Mouse (Mus musculus): ENCODE measurements around the gene Pbrm1. TPM values are rescaled to one million over a fixed set of nuclear protein-coding genes. Genes with fewer than 3 reads are reported as not detected.

Gene Pbrm1
- total and polyA plus RNA-seq, 3 experiments = 28.7 to 62.0 (median 32.4) TPM

- H3K4me3 ChIP-seq (ENCODE audit: control insufficient read depth in 1 of 2, insufficient read depth in 1 of 2, low read depth in 2 of 2, low read length in 2 of 2) = no peak overlapping the region
- DNase-seq (ENCODE audit: low read depth, low spot score) = peak; percentile 64
- H3K4me1 ChIP-seq (ENCODE audit: control insufficient read depth in 1 of 2, insufficient read depth in 2 of 2, low read length in 2 of 2) = peaks cover 3 to 27% of the 10 kb centered on the region in 2 experiments
- no peak overlapping the region for H3K9ac ChIP-seq (ENCODE audit: control insufficient read depth, low read depth, low read length, poor library complexity, severe bottlenecking)
- H3K27me3 ChIP-seq (ENCODE audit: control insufficient read depth in 1 of 2, insufficient read depth in 2 of 2, low read length in 2 of 2) = no peaks in the 10 kb centered on the region
- peaks cover 6% of the 10 kb centered on the region in 2 experiments for H3K36me3 ChIP-seq (ENCODE audit: control insufficient read depth in 1 of 2, insufficient read depth in 2 of 2, low read length in 2 of 2)
- peaks cover 19% of the 10 kb centered on the region for H3K79me2 ChIP-seq (ENCODE audit: control insufficient read depth, insufficient read depth, low read length, poor library complexity)
- TF ChIP-seq POLR2AphosphoS5 (IDR thresholded peaks at IDR 0.05; ENCODE audit: borderline replicate concordance, low read depth, low read length) (no peak), E2F4 (IDR thresholded peaks at IDR 0.05; ENCODE audit: borderline replicate concordance, low read depth, low read length) (no peak), GATA1 (IDR thresholded peaks at IDR 0.05; ENCODE audit: low read depth, low read length) (0 out of 2 replicates have a peak, but pooled peaks have one; percentile 3), POLR2A (IDR thresholded peaks at IDR 0.05; ENCODE audit: control insufficient read depth in 1 of 2, insufficient read depth in 1 of 2, low read depth in 1 of 2, low read length in 2 of 2, poor library complexity in 1 of 2) (no peak), ZC3H11A (IDR thresholded peaks at IDR 0.05; ENCODE audit: low read depth, low read length) (no peak), MAX (IDR thresholded peaks at IDR 0.05; ENCODE audit: low read length) (no peak), RCOR1 (IDR thresholded peaks at IDR 0.05; ENCODE audit: low read depth, low read length) (no peak), USF2 (IDR thresholded peaks at IDR 0.05; ENCODE audit: borderline replicate concordance in 1 of 2, insufficient read depth in 1 of 2, low read depth in 1 of 2, low read length in 2 of 2) (no peak)
- H3K27ac ChIP-seq (ENCODE audit: control insufficient read depth, low read depth, low read length) = no peak overlapping the region
- no peaks in the 10 kb centered on the region for H3K9me3 ChIP-seq (replicated peaks; ENCODE audit: insufficient read depth, low read length)
Measured at GRCm38 (mm10) chr14:31125106-31126075, 106.5 kb downstream of the Pbrm1 start.

GRCm38 (mm10) chr14:31126826-31127225 is 107.9 kb downstream of the Pbrm1 start:
- peaks cover 27% of the 10 kb centered on the region for H3K79me2 ChIP-seq (ENCODE audit: control insufficient read depth, insufficient read depth, low read length, poor library complexity)
- H3K27ac ChIP-seq (ENCODE audit: control insufficient read depth, low read depth, low read length) = no peak overlapping the region
- H3K36me3 ChIP-seq (ENCODE audit: control insufficient read depth in 1 of 2, insufficient read depth in 2 of 2, low read length in 2 of 2) = peaks cover 4 to 6% of the 10 kb centered on the region in 2 experiments
- peaks cover 3 to 31% of the 10 kb centered on the region in 2 experiments for H3K4me1 ChIP-seq (ENCODE audit: control insufficient read depth in 1 of 2, insufficient read depth in 2 of 2, low read length in 2 of 2)
- H3K4me3 ChIP-seq (ENCODE audit: control insufficient read depth in 1 of 2, insufficient read depth in 1 of 2, low read depth in 2 of 2, low read length in 2 of 2) = 0 out of 4 replicates have a peak overlapping the region, but pooled peaks of 1 of the 2 experiments have one; percentile 8
- no peaks in the 10 kb centered on the region for H3K9me3 ChIP-seq (replicated peaks; ENCODE audit: insufficient read depth, low read length)
- TF ChIP-seq HCFC1 (IDR thresholded peaks at IDR 0.05; ENCODE audit: low read depth, low read length) (no peak), CHD1 (IDR thresholded peaks at IDR 0.05; ENCODE audit: low read depth, low read length) (no peak), MEF2A (IDR thresholded peaks at IDR 0.05; ENCODE audit: extremely low read depth, insufficient replicate concordance, low read depth, low read length, poor library complexity, severe bottlenecking) (no peak), ZMIZ1 (IDR thresholded peaks at IDR 0.05; ENCODE audit: low read depth, low read length) (no peak)
- no peaks in the 10 kb centered on the region for H3K27me3 ChIP-seq (ENCODE audit: control insufficient read depth in 1 of 2, insufficient read depth in 2 of 2, low read length in 2 of 2)
- H3K9ac ChIP-seq (ENCODE audit: control insufficient read depth, low read depth, low read length, poor library complexity, severe bottlenecking) = 0 out of 2 replicates have a peak overlapping the region, but pooled peaks have one; percentile 34
- DNase-seq (ENCODE audit: low read depth, low spot score) = no peak

Data from MEL (cell line).